Mouse (Mus musculus) heart, adult 2 months (tissue): ENCODE results near the gene Ola1.

Experiments
- CTCF ChIP-seq: fragments of 200-600 bp; IDR thresholded peaks from 2 replicates; pipeline ENCODE4 v1.8.1; 2022; ENCODE audit warnings: antibody characterized with exemption, mild to moderate bottlenecking, moderate library complexity
- POLR2A ChIP-seq: fragments of 200-500 bp; IDR thresholded peaks from 2 replicates; pipeline ENCODE4 v1.6.1; 2011; ENCODE audit warnings: mild to moderate bottlenecking, low read depth, low read length, control low read depth; ENCODE audit not compliant: insufficient read depth

DNA sequence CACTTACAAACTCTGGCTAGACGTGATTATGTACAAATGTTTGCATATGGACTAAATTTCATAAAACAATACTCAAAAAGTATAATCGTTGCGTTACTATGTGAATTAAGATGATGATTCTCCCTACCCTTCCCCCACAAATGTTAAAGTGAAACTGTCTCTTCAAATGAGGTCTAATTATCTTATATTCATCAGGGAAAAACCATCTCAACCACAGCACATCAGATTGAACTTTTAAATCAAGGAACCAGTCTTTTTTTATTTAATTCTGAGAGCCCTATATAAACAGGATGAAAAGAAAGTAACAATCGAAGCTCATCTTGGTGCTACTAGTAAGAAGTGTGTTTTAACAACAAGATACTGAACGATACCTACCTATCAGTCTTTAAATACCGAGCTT lies 14.4 kb downstream of the Ola1 start:
- no peak for TF ChIP-seq POLR2A
- no peak for TF ChIP-seq CTCF
